Mouse (Mus musculus): ENCODE measurements around the gene Agtr1b. TPM values are rescaled to one million over a fixed set of nuclear protein-coding genes. Genes with fewer than 3 reads are reported as not detected.

The Agtr1b gene
- polyA plus RNA-seq (2012; rRNA removed) = 0.05 and 0.10 TPM in 2 replicates

- H3K4me1 ChIP-seq (ENCODE audit: control insufficient read depth, insufficient read depth, low read length) = no peaks in the 10 kb centered on the region
- H3K4me3 ChIP-seq (ENCODE audit: insufficient read depth, low read depth, low read length) = no peak within 1 kb of the TSS
- no peak within 1 kb of the TSS for H3K27ac ChIP-seq (ENCODE audit: insufficient read depth, low read depth, low read length)
- no peak for DNase-seq
- no peak for TF ChIP-seq POLR2A (IDR thresholded peaks at IDR 0.05; ENCODE audit: low read depth, low read length)
- no peak for TF ChIP-seq CTCF (conservative IDR thresholded peaks at IDR 0.05; ENCODE audit: insufficient read depth, insufficient read length, low read depth, low read length)
- no peaks in the 10 kb centered on the region for H3K36me3 ChIP-seq (ENCODE audit: control insufficient read depth, insufficient read depth, low read length)
- WGBS = 14% methylated on average over 19 of the region's 19 CpGs
- H3K27me3 ChIP-seq (replicated peaks; ENCODE audit: control insufficient read depth, insufficient read depth, low read length) = no peaks in the 10 kb centered on the region
These were observed at the start of gene Agtr1b for GRCm38 (mm10) chr3:20366558-20367522. Gene Agtr1b (minus strand): TSS chr3:20367177.

- no peak for TF ChIP-seq CTCF (conservative IDR thresholded peaks at IDR 0.05; ENCODE audit: insufficient read depth, insufficient read length, low read depth, low read length)
- no peaks in the 10 kb centered on the region for H3K27me3 ChIP-seq (replicated peaks; ENCODE audit: control insufficient read depth, insufficient read depth, low read length)
- no peak overlapping the region for H3K27ac ChIP-seq (ENCODE audit: insufficient read depth, low read depth, low read length)
- H3K4me3 ChIP-seq (ENCODE audit: insufficient read depth, low read depth, low read length) = no peak overlapping the region
- DNase-seq = no peak
- H3K4me1 ChIP-seq (ENCODE audit: control insufficient read depth, insufficient read depth, low read length) = no peaks in the 10 kb centered on the region
- no peaks in the 10 kb centered on the region for H3K36me3 ChIP-seq (ENCODE audit: control insufficient read depth, insufficient read depth, low read length)
These were observed 13.4 kb downstream of the Agtr1b start for GRCm38 (mm10) chr3:20353598-20353997.

GRCm38 (mm10) chr3:20348206-20348605, 18.8 kb downstream of the Agtr1b start:
- H3K27ac ChIP-seq (ENCODE audit: insufficient read depth, low read depth, low read length) = no peak overlapping the region
- H3K36me3 ChIP-seq (ENCODE audit: control insufficient read depth, insufficient read depth, low read length) = no peaks in the 10 kb centered on the region
- DNase-seq = no peak
- no peaks in the 10 kb centered on the region for H3K4me1 ChIP-seq (ENCODE audit: control insufficient read depth, insufficient read depth, low read length)
- TF ChIP-seq CTCF (conservative IDR thresholded peaks at IDR 0.05; ENCODE audit: insufficient read depth, insufficient read length, low read depth, low read length) (no peak), POLR2A (IDR thresholded peaks at IDR 0.05; ENCODE audit: low read depth, low read length) (no peak)
- no peaks in the 10 kb centered on the region for H3K27me3 ChIP-seq (replicated peaks; ENCODE audit: control insufficient read depth, insufficient read depth, low read length)
- no peak overlapping the region for H3K4me3 ChIP-seq (ENCODE audit: insufficient read depth, low read depth, low read length)

GRCm38 (mm10) chr3:20340402-20340801, 26.6 kb downstream of the Agtr1b start:
- Histone ChIP-seq H3K36me3 (ENCODE audit: control insufficient read depth, insufficient read depth, low read length) (no peaks in the 10 kb centered on the region), H3K27ac (ENCODE audit: insufficient read depth, low read depth, low read length) (no peak overlapping the region), H3K27me3 (replicated peaks; ENCODE audit: control insufficient read depth, insufficient read depth, low read length) (no peaks in the 10 kb centered on the region), H3K4me3 (ENCODE audit: insufficient read depth, low read depth, low read length) (no peak overlapping the region), H3K4me1 (ENCODE audit: control insufficient read depth, insufficient read depth, low read length) (no peaks in the 10 kb centered on the region)
- TF ChIP-seq POLR2A (IDR thresholded peaks at IDR 0.05; ENCODE audit: low read depth, low read length) = no peak
- WGBS = 71% methylated on average over 1 of the region's 1 CpGs
- DNase-seq = no peak

GRCm38 (mm10) chr3:20334681-20335080, 32.3 kb downstream of the Agtr1b start:
- no peaks in the 10 kb centered on the region for H3K36me3 ChIP-seq (ENCODE audit: control insufficient read depth, insufficient read depth, low read length)
- H3K27ac ChIP-seq (ENCODE audit: insufficient read depth, low read depth, low read length) = no peak overlapping the region
- TF ChIP-seq POLR2A (IDR thresholded peaks at IDR 0.05; ENCODE audit: low read depth, low read length) (no peak), CTCF (conservative IDR thresholded peaks at IDR 0.05; ENCODE audit: insufficient read depth, insufficient read length, low read depth, low read length) (peak; percentile 21; the same call in 1 of the 2 replicates)
- H3K27me3 ChIP-seq (replicated peaks; ENCODE audit: control insufficient read depth, insufficient read depth, low read length) = no peaks in the 10 kb centered on the region
- no peak for DNase-seq
- 69% methylated on average over 5 of the region's 5 CpGs for WGBS
- no peak overlapping the region for H3K4me3 ChIP-seq (ENCODE audit: insufficient read depth, low read depth, low read length)
- H3K4me1 ChIP-seq (ENCODE audit: control insufficient read depth, insufficient read depth, low read length) = no peaks in the 10 kb centered on the region

GRCm38 (mm10) chr3:20317233-20317632, 49.7 kb downstream of the Agtr1b start:
- H3K36me3 ChIP-seq (ENCODE audit: control insufficient read depth, insufficient read depth, low read length) = no peaks in the 10 kb centered on the region
- no peaks in the 10 kb centered on the region for H3K27me3 ChIP-seq (replicated peaks; ENCODE audit: control insufficient read depth, insufficient read depth, low read length)
- 41% methylated on average over 1 of the region's 1 CpGs for WGBS
- H3K4me3 ChIP-seq (ENCODE audit: insufficient read depth, low read depth, low read length) = no peak overlapping the region
- no peak overlapping the region for H3K27ac ChIP-seq (ENCODE audit: insufficient read depth, low read depth, low read length)
- H3K4me1 ChIP-seq (ENCODE audit: control insufficient read depth, insufficient read depth, low read length) = no peaks in the 10 kb centered on the region
- no peak for TF ChIP-seq CTCF (conservative IDR thresholded peaks at IDR 0.05; ENCODE audit: insufficient read depth, insufficient read length, low read depth, low read length)
- TF ChIP-seq POLR2A (IDR thresholded peaks at IDR 0.05; ENCODE audit: low read depth, low read length) = no peak
- DNase-seq = no peak

GRCm38 (mm10) chr3:20309142-20309541, 57.8 kb downstream of the Agtr1b start:
- H3K27me3 ChIP-seq (replicated peaks; ENCODE audit: control insufficient read depth, insufficient read depth, low read length) = no peaks in the 10 kb centered on the region
- H3K4me3 ChIP-seq (ENCODE audit: insufficient read depth, low read depth, low read length) = no peak overlapping the region
- H3K4me1 ChIP-seq (ENCODE audit: control insufficient read depth, insufficient read depth, low read length) = no peaks in the 10 kb centered on the region
- H3K27ac ChIP-seq (ENCODE audit: insufficient read depth, low read depth, low read length) = no peak overlapping the region
- no peaks in the 10 kb centered on the region for H3K36me3 ChIP-seq (ENCODE audit: control insufficient read depth, insufficient read depth, low read length)
- WGBS = 64% methylated on average over 4 of the region's 4 CpGs
- DNase-seq = no peak
- no peak for TF ChIP-seq CTCF (conservative IDR thresholded peaks at IDR 0.05; ENCODE audit: insufficient read depth, insufficient read length, low read depth, low read length)
- TF ChIP-seq POLR2A (IDR thresholded peaks at IDR 0.05; ENCODE audit: low read depth, low read length) = no peak
